Mouse (Mus musculus): ENCODE measurements around the gene Unc79. TPM values are rescaled to one million over a fixed set of nuclear protein-coding genes. Genes with fewer than 3 reads are reported as not detected.

The Unc79 gene
- polyA plus RNA-seq, 1 experiment from 2014 or later, result 0.27 TPM

GRCm38 (mm10) chr12:103100088-103100487 is 151.4 kb downstream of the Unc79 start:
- WGBS, result 63% methylated on average over 5 of the region's 5 CpGs
- no peaks in the 10 kb centered on the region for H3K36me3 ChIP-seq (ENCODE audit: control insufficient read depth, insufficient read depth, low read length)
- no peak overlapping the region for H3K27ac ChIP-seq (ENCODE audit: low read length)
- H3K4me3 ChIP-seq (ENCODE audit: low read length), result no peak overlapping the region
- H3K27me3 ChIP-seq (replicated peaks; ENCODE audit: control insufficient read depth, insufficient read depth, low read length), result no peaks in the 10 kb centered on the region
- no peaks in the 10 kb centered on the region for H3K4me1 ChIP-seq (ENCODE audit: control insufficient read depth, insufficient read depth, low read length)
- H3K9me3 ChIP-seq (ENCODE audit: control insufficient read depth, low read length), result no peaks in the 10 kb centered on the region
- ATAC-seq, result no peak
- no peak overlapping the region for H3K4me2 ChIP-seq (ENCODE audit: low read depth, low read length)
- no peak overlapping the region for H3K9ac ChIP-seq (ENCODE audit: low read depth, low read length)

GRCm38 (mm10) chr12:103103041-103103440 is 154.4 kb downstream of the Unc79 start:
- H3K9me3 ChIP-seq (ENCODE audit: control insufficient read depth, low read length), result no peaks in the 10 kb centered on the region
- no peak overlapping the region for H3K27ac ChIP-seq (ENCODE audit: low read length)
- no peaks in the 10 kb centered on the region for H3K4me1 ChIP-seq (ENCODE audit: control insufficient read depth, insufficient read depth, low read length)
- H3K4me3 ChIP-seq (ENCODE audit: low read length), result no peak overlapping the region
- H3K27me3 ChIP-seq (replicated peaks; ENCODE audit: control insufficient read depth, insufficient read depth, low read length), result no peaks in the 10 kb centered on the region
- no peak for ATAC-seq
- 76% methylated on average over 2 of the region's 2 CpGs for WGBS
- H3K36me3 ChIP-seq (ENCODE audit: control insufficient read depth, insufficient read depth, low read length), result no peaks in the 10 kb centered on the region
- no peak overlapping the region for H3K9ac ChIP-seq (ENCODE audit: low read depth, low read length)
- H3K4me2 ChIP-seq (ENCODE audit: low read depth, low read length), result no peak overlapping the region

- ATAC-seq, result no peak
- no peaks in the 10 kb centered on the region for H3K9me3 ChIP-seq (ENCODE audit: control insufficient read depth, low read length)
- 10% methylated on average over 5 of the region's 5 CpGs for WGBS
- no peak overlapping the region for H3K27ac ChIP-seq (ENCODE audit: low read length)
- no peaks in the 10 kb centered on the region for H3K4me1 ChIP-seq (ENCODE audit: control insufficient read depth, insufficient read depth, low read length)
- no peaks in the 10 kb centered on the region for H3K36me3 ChIP-seq (ENCODE audit: control insufficient read depth, insufficient read depth, low read length)
- no peak overlapping the region for H3K4me2 ChIP-seq (ENCODE audit: low read depth, low read length)
- H3K4me3 ChIP-seq (ENCODE audit: low read length), result no peak overlapping the region
- no peak overlapping the region for H3K9ac ChIP-seq (ENCODE audit: low read depth, low read length)
- no peaks in the 10 kb centered on the region for H3K27me3 ChIP-seq (replicated peaks; ENCODE audit: control insufficient read depth, insufficient read depth, low read length)
Observed at GRCm38 (mm10) chr12:103103601-103104000, 154.9 kb downstream of the Unc79 start.

GRCm38 (mm10) chr12:103109301-103109700 is 160.6 kb downstream of the Unc79 start:
- 89% methylated on average over 7 of the region's 7 CpGs for WGBS
- Histone ChIP-seq H3K4me1 (ENCODE audit: control insufficient read depth, insufficient read depth, low read length) (no peaks in the 10 kb centered on the region), H3K4me2 (ENCODE audit: low read depth, low read length) (no peak overlapping the region), H3K9ac (ENCODE audit: low read depth, low read length) (no peak overlapping the region), H3K9me3 (ENCODE audit: control insufficient read depth, low read length) (no peaks in the 10 kb centered on the region), H3K4me3 (ENCODE audit: low read length) (no peak overlapping the region), H3K27me3 (replicated peaks; ENCODE audit: control insufficient read depth, insufficient read depth, low read length) (no peaks in the 10 kb centered on the region; the same call in 1 of the 2 replicates), H3K36me3 (ENCODE audit: control insufficient read depth, insufficient read depth, low read length) (no peaks in the 10 kb centered on the region), H3K27ac (ENCODE audit: low read length) (no peak overlapping the region)
- ATAC-seq, result no peak

GRCm38 (mm10) chr12:103116639-103117038 is 168.0 kb downstream of the Unc79 start:
- Histone ChIP-seq H3K4me1 (ENCODE audit: control insufficient read depth, insufficient read depth, low read length) (no peaks in the 10 kb centered on the region), H3K9ac (ENCODE audit: low read depth, low read length) (no peak overlapping the region), H3K4me3 (ENCODE audit: low read length) (no peak overlapping the region), H3K4me2 (ENCODE audit: low read depth, low read length) (no peak overlapping the region), H3K9me3 (ENCODE audit: control insufficient read depth, low read length) (no peaks in the 10 kb centered on the region), H3K27ac (ENCODE audit: low read length) (no peak overlapping the region), H3K27me3 (replicated peaks; ENCODE audit: control insufficient read depth, insufficient read depth, low read length) (no peaks in the 10 kb centered on the region), H3K36me3 (ENCODE audit: control insufficient read depth, insufficient read depth, low read length) (no peaks in the 10 kb centered on the region)
- WGBS, result 83% methylated on average over 8 of the region's 8 CpGs
- no peak for ATAC-seq

- Histone ChIP-seq H3K4me2 (ENCODE audit: low read depth, low read length) (no peak overlapping the region), H3K9me3 (ENCODE audit: control insufficient read depth, low read length) (no peaks in the 10 kb centered on the region), H3K4me1 (ENCODE audit: control insufficient read depth, insufficient read depth, low read length) (no peaks in the 10 kb centered on the region), H3K36me3 (ENCODE audit: control insufficient read depth, insufficient read depth, low read length) (no peaks in the 10 kb centered on the region), H3K27ac (ENCODE audit: low read length) (no peak overlapping the region), H3K4me3 (ENCODE audit: low read length) (no peak overlapping the region), H3K9ac (ENCODE audit: low read depth, low read length) (no peak overlapping the region), H3K27me3 (replicated peaks; ENCODE audit: control insufficient read depth, insufficient read depth, low read length) (no peaks in the 10 kb centered on the region)
- ATAC-seq, result no peak
- 81% methylated on average over 10 of the region's 10 CpGs for WGBS
Observed at GRCm38 (mm10) chr12:103117517-103118193, 169.0 kb downstream of the Unc79 start.

GRCm38 (mm10) chr12:103121928-103122327 is 173.3 kb downstream of the Unc79 start:
- no peaks in the 10 kb centered on the region for H3K9me3 ChIP-seq (ENCODE audit: control insufficient read depth, low read length)
- ATAC-seq, result no peak
- H3K9ac ChIP-seq (ENCODE audit: low read depth, low read length), result no peak overlapping the region
- WGBS, result 85% methylated on average over 5 of the region's 5 CpGs
- no peaks in the 10 kb centered on the region for H3K27me3 ChIP-seq (replicated peaks; ENCODE audit: control insufficient read depth, insufficient read depth, low read length)
- no peak overlapping the region for H3K4me3 ChIP-seq (ENCODE audit: low read length)
- no peak overlapping the region for H3K4me2 ChIP-seq (ENCODE audit: low read depth, low read length)
- H3K36me3 ChIP-seq (ENCODE audit: control insufficient read depth, insufficient read depth, low read length), result no peaks in the 10 kb centered on the region
- H3K4me1 ChIP-seq (ENCODE audit: control insufficient read depth, insufficient read depth, low read length), result no peaks in the 10 kb centered on the region
- no peak overlapping the region for H3K27ac ChIP-seq (ENCODE audit: low read length)

- H3K36me3 ChIP-seq (ENCODE audit: control insufficient read depth, insufficient read depth, low read length), result no peaks in the 10 kb centered on the region
- no peak overlapping the region for H3K9ac ChIP-seq (ENCODE audit: low read depth, low read length)
- no peaks in the 10 kb centered on the region for H3K9me3 ChIP-seq (ENCODE audit: control insufficient read depth, low read length)
- H3K27me3 ChIP-seq (replicated peaks; ENCODE audit: control insufficient read depth, insufficient read depth, low read length), result no peaks in the 10 kb centered on the region
- WGBS, result 66% methylated on average over 1 of the region's 1 CpGs
- H3K4me3 ChIP-seq (ENCODE audit: low read length), result no peak overlapping the region
- no peak overlapping the region for H3K27ac ChIP-seq (ENCODE audit: low read length)
- no peak for ATAC-seq
- no peak overlapping the region for H3K4me2 ChIP-seq (ENCODE audit: low read depth, low read length)
- no peaks in the 10 kb centered on the region for H3K4me1 ChIP-seq (ENCODE audit: control insufficient read depth, insufficient read depth, low read length)
Observed at GRCm38 (mm10) chr12:103123861-103124260, 175.2 kb downstream of the Unc79 start.

GRCm38 (mm10) chr12:103128914-103129313 is 180.3 kb downstream of the Unc79 start:
- H3K36me3 ChIP-seq (ENCODE audit: control insufficient read depth, insufficient read depth, low read length), result no peaks in the 10 kb centered on the region
- H3K4me2 ChIP-seq (ENCODE audit: low read depth, low read length), result no peak overlapping the region
- H3K27me3 ChIP-seq (replicated peaks; ENCODE audit: control insufficient read depth, insufficient read depth, low read length), result no peaks in the 10 kb centered on the region
- H3K27ac ChIP-seq (ENCODE audit: low read length), result no peak overlapping the region
- ATAC-seq, result no peak
- no peak overlapping the region for H3K4me3 ChIP-seq (ENCODE audit: low read length)
- no peaks in the 10 kb centered on the region for H3K4me1 ChIP-seq (ENCODE audit: control insufficient read depth, insufficient read depth, low read length)
- no peak overlapping the region for H3K9ac ChIP-seq (ENCODE audit: low read depth, low read length)
- no peaks in the 10 kb centered on the region for H3K9me3 ChIP-seq (ENCODE audit: control insufficient read depth, low read length)
- WGBS, result 96% methylated on average over 6 of the region's 6 CpGs

Measured in intestine, embryonic 16.5 days (tissue).